Mouse (Mus musculus) heart, postnatal 36 days (tissue): Measurements from ENCODE around the gene St6galnac3. TPM values are rescaled to one million over a fixed set of nuclear protein-coding genes. Genes with fewer than 3 reads are reported as not detected.
"Not testable (repeated sequence)": the region's sequence is repeated elsewhere in the genome, so short reads cannot be mapped to it uniquely, and the experiment has no call there.

ENCODE experiments used
- DNase-seq, 2 experiments: peaks; one replicate each; pipeline ENCODE4 v3.0.0; 2021 to 2022
- intact Hi-C: fragments of 180-260 bp; cut with DNase I; formaldehyde crosslinking; loops from one replicate; pipeline ENCODE4 v1.15.1; 2025
- total RNA-seq, 2 experiments: library from RNA; stranded (reverse); gene quantifications; 2 replicates each; pipeline ENCODE4 v1.2.3; 2021

The St6galnac3 gene
- total RNA-seq, result 1 to 10 TPM; 4.1 to 6.6 TPM

- intact Hi-C loops, result loop anchor here (5.0 to 10.0 kb wide), 2 partner anchors 50 to 77 kb away; no protein-coding TSS in a partner anchor
- DNase-seq, result peak; percentile 64 to 71
These were observed at the start of gene St6galnac3 for GRCm38 (mm10) chr3:153724701-153725668. Gene St6galnac3, minus strand, starts transcription at chr3:153725174.

- intact Hi-C loops, result no loop called here
- DNase-seq, result no peak
These were observed 49.6 kb upstream of the St6galnac3 start for GRCm38 (mm10) chr3:153774568-153774967.

GRCm38 (mm10) chr3:153771479-153771878, 46.5 kb upstream of the St6galnac3 start:
- no peak for DNase-seq
- intact Hi-C loops, result no loop called here

GRCm38 (mm10) chr3:153770573-153770972, 45.6 kb upstream of the St6galnac3 start:
- intact Hi-C loops, result no loop called here
- DNase-seq, result no peak

GRCm38 (mm10) chr3:153769220-153769619, 44.2 kb upstream of the St6galnac3 start:
- DNase-seq, result no peak
- intact Hi-C loops, result no loop called here

- DNase-seq, result no peak
- intact Hi-C loops, result no loop called here
These were observed 40.2 kb upstream of the St6galnac3 start for GRCm38 (mm10) chr3:153765171-153765570.

GRCm38 (mm10) chr3:153764760-153765159, 39.8 kb upstream of the St6galnac3 start:
- no peak for DNase-seq
- intact Hi-C loops, result no loop called here

GRCm38 (mm10) chr3:153761171-153761570, 36.2 kb upstream of the St6galnac3 start:
- no peak for DNase-seq
- intact Hi-C loops, result no loop called here

- intact Hi-C loops, result no loop called here
- DNase-seq, result no peak
These were observed 34.3 kb upstream of the St6galnac3 start for GRCm38 (mm10) chr3:153759269-153759668.

- no peak for DNase-seq
- intact Hi-C loops, result no loop called here
These were observed 31.6 kb upstream of the St6galnac3 start for GRCm38 (mm10) chr3:153756500-153756996.

- DNase-seq, intact Hi-C loops: not testable (repeated sequence)
These were observed 30.9 kb upstream of the St6galnac3 start for GRCm38 (mm10) chr3:153755785-153756326.

GRCm38 (mm10) chr3:153751435-153751834, 26.5 kb upstream of the St6galnac3 start:
- no peak for DNase-seq
- intact Hi-C loops, result no loop called here

- no peak for DNase-seq
- intact Hi-C loops, result no loop called here
These were observed 24.4 kb upstream of the St6galnac3 start for GRCm38 (mm10) chr3:153749359-153749758.

- DNase-seq, result no peak
- intact Hi-C loops, result no loop called here
These were observed 23.3 kb upstream of the St6galnac3 start for GRCm38 (mm10) chr3:153748293-153748692.

- intact Hi-C loops, result no loop called here
- DNase-seq, result no peak
These were observed 20.1 kb upstream of the St6galnac3 start for GRCm38 (mm10) chr3:153745099-153745498.

- intact Hi-C loops, result no loop called here
- DNase-seq, result no peak
These were observed 19.5 kb upstream of the St6galnac3 start for GRCm38 (mm10) chr3:153744447-153744846.

- no peak for DNase-seq
- intact Hi-C loops, result no loop called here
These were observed 16.8 kb upstream of the St6galnac3 start for GRCm38 (mm10) chr3:153741800-153742199.

GRCm38 (mm10) chr3:153739351-153739750, 14.4 kb upstream of the St6galnac3 start:
- no peak for DNase-seq
- intact Hi-C loops, result no loop called here

- intact Hi-C loops, result no loop called here
- DNase-seq, result no peak
These were observed 13.4 kb upstream of the St6galnac3 start for GRCm38 (mm10) chr3:153738421-153738820.

GRCm38 (mm10) chr3:153736756-153737280, 11.8 kb upstream of the St6galnac3 start:
- DNase-seq, result no peak

GRCm38 (mm10) chr3:153735796-153736549, 11.0 kb upstream of the St6galnac3 start:
- DNase-seq, result no peak
- intact Hi-C loops, result no loop called here

More at GRCm38 (mm10) chr3:153736756-153737280, 11.8 kb upstream of the St6galnac3 start:
- intact Hi-C loops, result no loop called here
